Mouse (Mus musculus) embryonic fibroblast, embryonic 13.5 days (primary cell): ENCODE results near the gene Toe1.

Experiments
- CTCF ChIP-seq: IDR thresholded peaks from 2 replicates; pipeline ENCODE4 v1.5.1; 2011; ENCODE audit warnings: mild to moderate bottlenecking, control low read depth, low read length, moderate library complexity, borderline replicate concordance; ENCODE audit not compliant: insufficient read depth
- POLR2A ChIP-seq: IDR thresholded peaks from 2 replicates; pipeline ENCODE4 v1.6.1; 2011; ENCODE audit warnings: low read depth, mild to moderate bottlenecking, control low read depth, low read length, moderate library complexity

- no peak for TF ChIP-seq CTCF
- no peak for TF ChIP-seq POLR2A
Measured at GRCm38 (mm10) chr4:116815276-116815675, 7.8 kb upstream of the Toe1 start.
